Mouse (Mus musculus): ENCODE results near the gene C1s1. TPM values are rescaled to one million over a fixed set of nuclear protein-coding genes. Genes with fewer than 3 reads are reported as not detected.

Gene C1s1
- polyA plus RNA-seq, 1 experiment from 2014 or later: 0.73 TPM

DNA sequence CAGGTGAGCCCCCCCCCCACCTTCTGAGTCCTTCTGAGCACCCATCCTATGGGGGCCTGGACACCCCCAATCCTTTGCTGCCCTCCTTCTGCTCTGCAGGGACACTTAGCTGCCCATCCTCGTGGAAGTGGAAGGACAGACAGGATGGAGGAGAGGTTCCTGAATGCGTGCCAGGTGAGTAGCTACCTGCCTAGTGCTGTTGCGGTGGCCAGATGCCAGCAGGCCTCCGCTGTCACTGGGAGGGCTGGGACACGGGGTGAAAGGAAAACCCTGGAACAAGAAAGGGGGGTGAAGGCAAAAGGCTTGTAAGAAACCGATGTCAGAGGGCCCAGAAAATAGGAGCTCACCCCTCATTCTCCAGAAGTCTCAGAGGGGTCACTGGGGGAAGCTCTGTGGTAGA, 35.2 kb downstream of the C1s1 start:
- H3K9ac ChIP-seq (ENCODE audit: low read depth, low read length): no peak overlapping the region
- H3K4me1 ChIP-seq (ENCODE audit: control insufficient read depth, insufficient read depth, low read length): no peaks in the 10 kb centered on the region
- no peaks in the 10 kb centered on the region for H3K9me3 ChIP-seq (replicated peaks; ENCODE audit: control insufficient read depth, low read length, poor library complexity, severe bottlenecking)
- H3K36me3 ChIP-seq (ENCODE audit: control insufficient read depth, insufficient read depth, low read length): no peaks in the 10 kb centered on the region
- WGBS: 80% methylated on average over 6 of the region's 6 CpGs
- no peak overlapping the region for H3K4me2 ChIP-seq (ENCODE audit: low read length)
- no peaks in the 10 kb centered on the region for H3K27me3 ChIP-seq (ENCODE audit: control insufficient read depth, insufficient read depth, low read depth, low read length)
- no peak overlapping the region for H3K4me3 ChIP-seq (ENCODE audit: low read depth, low read length)
- no peak for ATAC-seq
- H3K27ac ChIP-seq (ENCODE audit: low read length): no peak overlapping the region

DNA sequence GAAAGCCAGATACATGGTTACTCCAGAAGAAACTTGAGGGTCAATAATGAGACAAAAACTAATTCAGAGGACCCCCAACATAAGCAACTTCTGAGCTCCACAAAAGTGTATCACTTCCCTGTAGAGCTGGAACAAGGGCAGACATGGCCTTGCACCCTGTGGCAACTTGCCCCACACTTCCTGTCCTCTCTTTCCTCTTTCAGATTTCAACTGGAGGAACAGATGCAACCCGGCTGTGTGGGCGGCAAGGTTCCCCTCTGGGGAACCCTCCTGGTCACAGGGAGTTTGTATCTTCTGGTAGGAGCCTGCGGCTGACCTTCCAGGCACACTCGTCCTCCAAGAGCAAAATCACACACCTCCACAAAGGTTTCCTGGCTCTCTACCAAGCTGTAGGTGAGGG, 37.1 kb downstream of the C1s1 start:
- H3K4me1 ChIP-seq (ENCODE audit: control insufficient read depth, insufficient read depth, low read length): no peaks in the 10 kb centered on the region
- no peak overlapping the region for H3K4me3 ChIP-seq (ENCODE audit: low read depth, low read length)
- H3K36me3 ChIP-seq (ENCODE audit: control insufficient read depth, insufficient read depth, low read length): no peaks in the 10 kb centered on the region
- no peaks in the 10 kb centered on the region for H3K9me3 ChIP-seq (replicated peaks; ENCODE audit: control insufficient read depth, low read length, poor library complexity, severe bottlenecking)
- H3K4me2 ChIP-seq (ENCODE audit: low read length): no peak overlapping the region
- no peak overlapping the region for H3K9ac ChIP-seq (ENCODE audit: low read depth, low read length)
- no peak for ATAC-seq
- no peaks in the 10 kb centered on the region for H3K27me3 ChIP-seq (ENCODE audit: control insufficient read depth, insufficient read depth, low read depth, low read length)
- no peak overlapping the region for H3K27ac ChIP-seq (ENCODE audit: low read length)
- 85% methylated on average over 4 of the region's 4 CpGs for WGBS

DNA sequence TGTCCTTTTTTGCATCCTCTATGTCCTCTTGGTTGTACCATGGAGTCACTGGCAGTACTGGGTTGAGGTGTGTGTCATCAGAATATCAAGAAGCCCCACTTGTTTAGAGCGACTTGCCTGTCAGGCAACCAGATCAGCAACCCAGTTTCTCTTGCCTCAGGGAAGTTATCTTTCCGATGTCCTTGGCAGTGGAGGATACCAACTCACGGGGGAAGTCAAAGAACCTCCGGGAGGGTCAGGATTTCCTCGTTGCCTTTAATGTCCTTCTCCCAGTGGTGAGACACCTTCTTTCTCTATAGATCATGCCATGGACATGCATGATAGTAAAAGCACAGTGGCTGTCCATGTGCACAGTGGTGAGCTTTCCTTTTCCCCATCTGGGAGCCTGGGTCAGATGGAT, 40.1 kb downstream of the C1s1 start:
- Histone ChIP-seq H3K27me3 (ENCODE audit: control insufficient read depth, insufficient read depth, low read depth, low read length) (no peaks in the 10 kb centered on the region), H3K27ac (ENCODE audit: low read length) (no peak overlapping the region), H3K4me1 (ENCODE audit: control insufficient read depth, insufficient read depth, low read length) (no peaks in the 10 kb centered on the region), H3K9ac (ENCODE audit: low read depth, low read length) (no peak overlapping the region), H3K9me3 (replicated peaks; ENCODE audit: control insufficient read depth, low read length, poor library complexity, severe bottlenecking) (no peaks in the 10 kb centered on the region), H3K4me3 (ENCODE audit: low read depth, low read length) (no peak overlapping the region), H3K36me3 (ENCODE audit: control insufficient read depth, insufficient read depth, low read length) (no peaks in the 10 kb centered on the region), H3K4me2 (ENCODE audit: low read length) (no peak overlapping the region)
- ATAC-seq: no peak
- WGBS: 91% methylated on average over 5 of the region's 5 CpGs

DNA sequence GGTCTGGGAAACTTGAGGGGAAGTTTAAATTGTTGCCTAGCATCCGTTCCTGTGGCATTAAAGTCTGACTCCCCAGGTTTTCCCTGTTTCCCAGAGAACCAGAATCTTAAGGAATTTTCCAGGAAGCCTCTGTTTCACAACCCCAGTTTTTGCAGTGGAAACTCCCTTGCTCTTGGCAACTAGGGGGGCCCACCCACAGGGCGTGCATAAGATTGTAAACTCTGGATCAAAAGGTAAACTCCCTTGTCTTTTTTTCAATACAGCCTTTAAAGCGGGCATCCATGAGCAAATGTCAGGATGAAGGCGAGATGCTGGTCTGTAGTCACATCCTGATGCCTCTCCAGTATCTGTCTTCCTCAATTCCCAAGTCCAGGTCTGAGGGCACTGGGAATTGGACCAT, 40.7 kb downstream of the C1s1 start:
- H3K4me3 ChIP-seq (ENCODE audit: low read depth, low read length): no peak overlapping the region
- H3K4me1 ChIP-seq (ENCODE audit: control insufficient read depth, insufficient read depth, low read length): no peaks in the 10 kb centered on the region
- H3K27ac ChIP-seq (ENCODE audit: low read length): no peak overlapping the region
- no peaks in the 10 kb centered on the region for H3K9me3 ChIP-seq (replicated peaks; ENCODE audit: control insufficient read depth, low read length, poor library complexity, severe bottlenecking)
- H3K36me3 ChIP-seq (ENCODE audit: control insufficient read depth, insufficient read depth, low read length): no peaks in the 10 kb centered on the region
- H3K4me2 ChIP-seq (ENCODE audit: low read length): no peak overlapping the region
- H3K9ac ChIP-seq (ENCODE audit: low read depth, low read length): no peak overlapping the region
- 84% methylated on average over 4 of the region's 4 CpGs for WGBS
- H3K27me3 ChIP-seq (ENCODE audit: control insufficient read depth, insufficient read depth, low read depth, low read length): no peaks in the 10 kb centered on the region
- no peak for ATAC-seq

DNA sequence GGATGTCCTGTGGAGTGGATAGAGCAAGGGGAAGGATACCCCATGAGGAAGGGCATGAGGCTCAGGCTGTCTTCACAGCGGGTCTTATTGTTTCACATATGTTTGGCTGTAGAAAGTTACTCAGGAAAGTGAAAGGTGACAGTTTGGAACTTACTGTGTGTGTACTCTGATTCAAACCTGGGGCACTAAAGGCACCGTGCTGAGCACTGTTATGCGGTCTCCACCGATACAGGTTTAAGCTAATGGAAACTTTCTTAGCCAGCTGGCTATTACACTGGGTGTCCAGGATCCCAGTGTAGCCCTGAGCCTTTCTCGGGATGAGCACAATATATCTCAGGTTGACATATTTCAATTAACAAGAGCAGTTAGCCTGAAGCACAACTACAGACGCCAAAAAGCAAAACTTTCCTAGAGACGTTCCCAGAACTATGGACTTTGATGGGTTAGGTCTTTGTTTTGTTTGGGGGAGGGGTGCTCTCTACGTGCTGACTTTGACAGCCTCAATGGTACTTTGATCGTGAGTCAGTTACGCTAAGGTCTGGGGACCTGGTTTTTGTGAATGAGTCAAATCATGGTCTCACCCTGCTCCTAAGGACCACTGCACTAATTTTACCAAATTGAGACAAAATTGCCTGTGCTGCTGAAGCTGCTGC, 42.1 kb downstream of the C1s1 start:
- no peaks in the 10 kb centered on the region for H3K36me3 ChIP-seq (ENCODE audit: control insufficient read depth, insufficient read depth, low read length)
- no peak overlapping the region for H3K27ac ChIP-seq (ENCODE audit: low read length)
- ATAC-seq: no peak
- WGBS: 44% methylated on average over 10 of the region's 10 CpGs
- no peak overlapping the region for H3K9ac ChIP-seq (ENCODE audit: low read depth, low read length)
- H3K27me3 ChIP-seq (ENCODE audit: control insufficient read depth, insufficient read depth, low read depth, low read length): no peaks in the 10 kb centered on the region
- H3K4me2 ChIP-seq (ENCODE audit: low read length): no peak overlapping the region
- no peaks in the 10 kb centered on the region for H3K9me3 ChIP-seq (replicated peaks; ENCODE audit: control insufficient read depth, low read length, poor library complexity, severe bottlenecking)
- no peaks in the 10 kb centered on the region for H3K4me1 ChIP-seq (ENCODE audit: control insufficient read depth, insufficient read depth, low read length)
- no peak overlapping the region for H3K4me3 ChIP-seq (ENCODE audit: low read depth, low read length)

DNA sequence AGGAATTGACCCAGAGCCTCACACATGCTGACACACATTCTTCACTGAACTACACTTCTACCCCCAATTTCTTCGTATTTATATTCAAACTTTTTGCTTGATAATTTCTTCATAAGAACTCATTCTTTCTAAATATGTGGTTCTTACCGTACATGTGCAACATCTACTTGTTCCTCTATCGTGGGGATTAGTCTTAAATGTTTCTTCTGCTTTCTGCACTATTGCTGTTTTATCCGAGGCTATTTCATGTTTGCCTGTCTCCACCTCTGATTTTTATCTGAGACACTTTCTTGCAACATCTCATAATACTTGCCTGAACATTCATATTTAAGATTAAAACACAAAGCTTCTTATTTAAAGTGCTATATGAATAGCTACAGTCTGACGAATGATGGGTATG, 46.1 kb downstream of the C1s1 start:
- WGBS: 92% methylated on average over 5 of the region's 5 CpGs
- H3K9me3 ChIP-seq (replicated peaks; ENCODE audit: control insufficient read depth, low read length, poor library complexity, severe bottlenecking): no peaks in the 10 kb centered on the region
- no peak overlapping the region for H3K27ac ChIP-seq (ENCODE audit: low read length)

DNA sequence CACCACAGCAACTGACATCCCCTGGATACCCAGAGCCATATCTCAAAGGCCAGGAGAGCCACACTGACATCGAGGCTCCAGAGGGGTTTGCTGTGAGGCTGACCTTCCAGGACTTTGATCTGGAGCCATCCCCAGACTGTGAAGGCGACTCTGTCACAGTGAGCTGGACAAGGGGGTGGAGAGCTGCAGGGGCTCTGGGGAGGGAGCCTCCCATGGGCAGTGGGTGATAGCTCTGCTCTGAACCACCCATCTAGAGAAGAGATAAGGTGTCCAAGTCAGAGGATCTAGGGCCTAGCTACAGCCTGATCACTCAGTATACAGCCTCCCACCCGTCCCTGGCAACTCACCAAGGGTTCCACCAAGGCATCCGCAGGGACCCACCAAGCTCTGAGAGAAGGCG, 48.3 kb downstream of the C1s1 start:
- Histone ChIP-seq H3K4me2 (ENCODE audit: low read length) (no peak overlapping the region), H3K36me3 (ENCODE audit: control insufficient read depth, insufficient read depth, low read length) (no peaks in the 10 kb centered on the region), H3K4me3 (ENCODE audit: low read depth, low read length) (no peak overlapping the region), H3K9ac (ENCODE audit: low read depth, low read length) (no peak overlapping the region), H3K9me3 (replicated peaks; ENCODE audit: control insufficient read depth, low read length, poor library complexity, severe bottlenecking) (no peaks in the 10 kb centered on the region), H3K4me1 (ENCODE audit: control insufficient read depth, insufficient read depth, low read length) (no peaks in the 10 kb centered on the region), H3K27me3 (ENCODE audit: control insufficient read depth, insufficient read depth, low read depth, low read length) (no peaks in the 10 kb centered on the region), H3K27ac (ENCODE audit: low read length) (no peak overlapping the region)
- ATAC-seq: no peak
- WGBS: 88% methylated on average over 5 of the region's 5 CpGs

More for the DNA sequence above, 46.1 kb downstream of the C1s1 start:
- Histone ChIP-seq H3K4me3 (ENCODE audit: low read depth, low read length) (no peak overlapping the region), H3K4me2 (ENCODE audit: low read length) (no peak overlapping the region), H3K4me1 (ENCODE audit: control insufficient read depth, insufficient read depth, low read length) (no peaks in the 10 kb centered on the region), H3K36me3 (ENCODE audit: control insufficient read depth, insufficient read depth, low read length) (no peaks in the 10 kb centered on the region), H3K9ac (ENCODE audit: low read depth, low read length) (no peak overlapping the region), H3K27me3 (ENCODE audit: control insufficient read depth, insufficient read depth, low read depth, low read length) (no peaks in the 10 kb centered on the region)
- no peak for ATAC-seq

DNA sequence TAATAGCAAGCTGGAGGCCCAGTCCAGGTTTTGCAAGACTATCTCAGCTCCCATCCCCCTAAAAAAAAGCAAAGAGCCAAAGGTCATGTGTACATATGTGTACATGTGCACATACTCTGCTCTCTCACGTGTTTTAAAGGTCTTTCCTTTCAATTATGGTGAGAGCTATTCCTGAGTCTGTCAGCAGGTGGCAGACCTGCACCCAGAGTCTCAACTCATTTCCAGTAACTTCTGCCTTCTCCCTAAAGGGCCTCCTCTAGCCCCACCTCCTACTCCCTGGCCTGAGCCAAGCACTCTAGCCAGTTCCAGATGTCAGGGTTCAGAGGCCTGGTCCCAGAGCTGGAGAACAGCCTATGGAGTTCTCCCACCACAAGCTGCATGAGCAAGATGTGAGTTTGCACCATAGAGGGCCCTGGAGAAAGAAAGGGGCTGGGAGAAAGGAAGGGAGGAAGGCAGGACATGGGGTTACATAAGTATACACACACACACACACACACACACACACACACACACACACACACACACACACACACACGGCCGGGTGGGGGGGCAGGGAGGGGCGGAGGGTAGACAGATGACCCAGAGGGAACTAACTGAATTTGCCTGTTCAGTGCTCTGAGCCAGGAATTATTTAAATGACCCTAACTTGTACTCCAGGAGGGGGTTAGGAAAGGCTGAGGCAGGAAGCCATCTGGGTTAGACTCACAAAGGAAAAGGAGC, 49.2 kb downstream of the C1s1 start, which contains the start of gene C1rl:
Gene C1rl (plus strand): TSS at position 272 of the 720 bp plus-strand sequence.
- H3K4me3 ChIP-seq (ENCODE audit: low read depth, low read length): no peak within 1 kb of the TSS
- H3K4me1 ChIP-seq (ENCODE audit: control insufficient read depth, insufficient read depth, low read length): no peaks in the 10 kb centered on the region
- H3K9ac ChIP-seq (ENCODE audit: low read depth, low read length): no peak within 1 kb of the TSS
- no peak within 1 kb of the TSS for H3K27ac ChIP-seq (ENCODE audit: low read length)
- no peaks in the 10 kb centered on the region for H3K27me3 ChIP-seq (ENCODE audit: control insufficient read depth, insufficient read depth, low read depth, low read length)
- no peak within 1 kb of the TSS for H3K4me2 ChIP-seq (ENCODE audit: low read length)
- WGBS: 51% methylated on average over 3 of the region's 4 CpGs
- H3K36me3 ChIP-seq (ENCODE audit: control insufficient read depth, insufficient read depth, low read length): no peaks in the 10 kb centered on the region
- ATAC-seq: peak; percentile 70; the same call in 1 of the 2 replicates
- H3K9me3 ChIP-seq (replicated peaks; ENCODE audit: control insufficient read depth, low read length, poor library complexity, severe bottlenecking): no peaks in the 10 kb centered on the region

DNA sequence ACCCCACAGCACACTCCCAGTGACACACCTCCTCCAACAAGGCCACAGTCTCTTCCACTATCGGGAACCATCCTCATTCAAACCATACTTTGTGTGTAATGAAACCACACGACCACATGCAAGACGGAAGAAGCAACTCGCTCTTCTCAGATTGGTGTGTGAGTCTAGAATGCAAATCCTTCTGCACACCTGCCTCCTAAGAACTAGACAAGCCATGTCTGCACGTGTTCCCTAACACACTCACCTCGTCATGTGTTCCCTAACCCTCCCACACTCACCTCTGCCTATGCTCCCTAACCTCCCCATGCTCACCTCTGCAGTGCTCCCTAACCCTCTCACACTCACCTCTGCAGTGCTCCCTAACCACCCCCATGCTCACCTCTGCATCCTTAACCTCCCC, 50.7 kb downstream of the C1s1 start:
- Histone ChIP-seq H3K9me3 (replicated peaks; ENCODE audit: control insufficient read depth, low read length, poor library complexity, severe bottlenecking) (no peaks in the 10 kb centered on the region), H3K4me1 (ENCODE audit: control insufficient read depth, insufficient read depth, low read length) (no peaks in the 10 kb centered on the region), H3K4me3 (ENCODE audit: low read depth, low read length) (no peak overlapping the region), H3K4me2 (ENCODE audit: low read length) (no peak overlapping the region), H3K9ac (ENCODE audit: low read depth, low read length) (no peak overlapping the region), H3K36me3 (ENCODE audit: control insufficient read depth, insufficient read depth, low read length) (no peaks in the 10 kb centered on the region), H3K27me3 (ENCODE audit: control insufficient read depth, insufficient read depth, low read depth, low read length) (no peaks in the 10 kb centered on the region), H3K27ac (ENCODE audit: low read length) (no peak overlapping the region)
- no peak for ATAC-seq
- 79% methylated on average over 6 of the region's 6 CpGs for WGBS

Measured in midbrain, embryonic 16.5 days (tissue).